Mouse (Mus musculus) regulatory T cell (primary cell): ENCODE measurements around the gene Golga4.

ENCODE experiments used
- in situ Hi-C: fragments of 300-600 bp; cut with MboI, MseI; formaldehyde crosslinking; loops from one replicate; pipeline ENCODE4 v1.15.1; 2025; ENCODE audit warnings: high pct_unique_total_duplicates

Golga4 gene

DNA sequence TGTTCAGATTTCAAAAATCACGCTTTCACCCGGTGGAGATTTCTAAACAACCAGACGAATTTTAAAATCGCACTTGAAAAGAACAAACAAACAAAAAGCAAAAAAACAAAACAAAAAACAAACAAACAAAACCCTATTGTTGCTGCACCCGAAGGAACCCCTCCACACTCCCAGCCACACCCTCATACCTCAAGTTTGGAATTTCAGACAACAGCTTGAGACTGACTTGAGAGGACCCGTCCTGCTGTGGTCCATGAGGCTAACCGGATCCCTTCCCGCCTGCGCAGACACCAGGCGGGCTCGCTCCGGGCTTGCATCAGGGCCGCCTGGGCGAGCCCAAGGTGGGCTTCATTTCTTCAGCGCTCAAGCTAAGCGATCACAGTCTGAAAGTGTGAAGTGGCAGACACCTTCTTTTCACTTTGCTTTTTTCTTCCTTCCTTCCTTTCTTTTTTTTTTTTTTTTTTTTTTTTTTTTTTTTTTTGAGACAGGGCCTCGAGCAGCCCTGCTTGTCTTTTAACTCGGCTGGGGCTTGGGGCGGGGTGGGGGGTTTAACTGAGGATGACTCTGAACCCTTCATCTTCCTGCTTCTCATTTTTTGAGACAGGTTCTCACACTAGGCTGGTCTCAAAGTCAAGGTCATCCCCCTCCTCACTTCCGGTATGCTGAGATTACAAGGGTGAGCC is 17.0 kb upstream of the Golga4 start:
- in situ Hi-C loops = loop anchor here (10.0 kb wide), 1 partner anchor 404 kb away; no protein-coding TSS in a partner anchor

DNA sequence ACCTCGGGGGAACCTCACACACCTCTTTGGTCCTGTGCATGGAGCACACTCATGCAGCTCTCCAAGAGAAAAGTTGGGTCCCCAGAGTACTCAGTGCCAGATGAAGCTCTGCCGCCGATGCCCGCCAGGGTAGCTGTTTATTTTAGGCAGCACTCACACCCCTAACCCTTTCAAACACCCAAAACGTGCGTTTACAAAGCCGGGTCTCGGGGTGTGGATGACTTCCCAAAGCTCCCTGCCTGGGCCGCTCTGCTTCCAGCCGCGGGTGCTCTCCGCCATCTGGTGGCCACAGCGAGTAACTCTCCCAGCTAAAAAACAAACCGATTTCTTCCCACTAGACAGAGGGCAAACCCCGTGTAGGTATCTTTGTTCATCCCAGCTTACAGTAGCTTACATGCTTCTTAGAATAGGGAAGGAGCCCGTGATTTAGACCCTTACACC is 16.5 kb upstream of the Golga4 start:
- in situ Hi-C loops = loop anchor here (5.0 to 10.0 kb wide), 3 partner anchors 315 to 437 kb away; no protein-coding TSS in a partner anchor

DNA sequence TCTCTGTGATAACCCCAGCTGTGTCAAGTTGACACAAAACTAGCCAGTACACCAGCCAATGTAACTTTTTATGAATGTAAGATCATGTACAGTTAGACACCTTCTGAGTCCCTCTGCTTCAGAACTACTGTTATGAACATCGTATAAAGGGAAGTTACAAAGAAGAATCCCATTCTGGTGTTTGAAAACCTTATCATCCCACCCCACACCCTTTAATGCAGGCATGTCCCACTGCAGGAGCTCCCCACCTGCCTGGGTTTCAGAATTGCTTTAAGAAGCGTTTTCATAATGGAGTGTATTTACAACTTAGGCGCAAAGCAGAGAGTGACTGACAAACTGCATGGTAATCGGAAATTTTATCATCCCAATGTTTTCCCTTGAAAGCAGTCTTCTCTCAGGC is 14.9 kb upstream of the Golga4 start:
- in situ Hi-C loops = loop anchor here (5.0 to 10.0 kb wide), 2 partner anchors 316 to 439 kb away; no protein-coding TSS in a partner anchor

DNA sequence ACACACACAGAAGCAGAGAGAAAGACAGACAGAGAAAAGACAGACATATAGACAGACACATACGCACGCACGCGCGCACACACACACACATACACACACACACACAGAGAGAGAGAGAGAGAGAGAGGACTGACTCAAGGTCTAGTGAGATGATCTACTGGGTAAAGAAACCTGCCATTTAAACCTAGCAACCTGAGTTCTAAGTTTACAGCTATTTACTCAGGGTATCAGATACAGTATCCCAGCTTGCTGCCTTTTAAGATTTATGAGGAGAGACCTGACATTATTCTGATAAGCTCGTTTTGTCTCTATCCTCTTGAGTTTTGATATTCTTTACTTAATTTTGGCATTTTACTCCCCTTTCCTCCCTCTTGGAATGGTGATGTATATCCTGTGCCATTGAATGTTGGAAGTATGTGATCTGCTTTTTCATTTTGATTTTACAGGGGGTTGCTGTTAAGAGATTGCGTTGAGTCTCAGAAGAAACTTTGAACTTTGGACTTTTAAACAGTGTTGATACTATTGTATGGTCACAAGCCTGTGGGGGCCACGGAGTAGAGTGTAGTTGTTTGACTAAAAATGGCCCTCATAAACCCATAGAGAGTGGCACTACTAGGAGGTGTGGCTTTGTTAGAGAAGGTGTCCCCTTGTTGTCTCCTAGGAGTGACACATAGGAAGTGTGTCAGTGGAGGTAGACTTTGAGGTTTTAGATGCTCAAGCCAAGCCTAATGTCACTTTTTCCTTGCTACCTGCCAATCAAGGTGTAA is 13.0 kb upstream of the Golga4 start:
- in situ Hi-C loops = loop anchor here (5.0 to 10.0 kb wide), 2 partner anchors 318 to 441 kb away; no protein-coding TSS in a partner anchor

DNA sequence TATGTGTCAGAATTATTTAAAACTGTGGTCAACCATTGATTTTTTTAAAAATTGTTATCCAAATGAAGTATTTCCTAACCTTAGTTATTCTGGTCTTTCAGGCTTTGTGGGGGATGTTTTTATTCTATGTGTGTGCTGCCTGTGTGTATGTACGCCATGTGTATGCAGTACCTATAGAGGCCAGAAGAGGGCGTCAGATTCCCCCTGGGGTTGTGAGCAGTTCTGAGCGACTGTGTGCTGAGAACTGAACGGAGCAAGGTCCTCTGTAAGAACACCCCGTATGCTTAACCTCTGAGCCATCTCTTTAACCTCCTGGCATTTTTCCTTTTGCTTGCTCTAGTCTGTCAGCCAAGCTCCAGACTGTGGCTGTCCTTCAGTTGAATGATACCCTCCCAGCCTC is 12.0 kb upstream of the Golga4 start:
- in situ Hi-C loops = loop anchor here (5.0 to 10.0 kb wide), 2 partner anchors 319 to 442 kb away; no protein-coding TSS in a partner anchor

DNA sequence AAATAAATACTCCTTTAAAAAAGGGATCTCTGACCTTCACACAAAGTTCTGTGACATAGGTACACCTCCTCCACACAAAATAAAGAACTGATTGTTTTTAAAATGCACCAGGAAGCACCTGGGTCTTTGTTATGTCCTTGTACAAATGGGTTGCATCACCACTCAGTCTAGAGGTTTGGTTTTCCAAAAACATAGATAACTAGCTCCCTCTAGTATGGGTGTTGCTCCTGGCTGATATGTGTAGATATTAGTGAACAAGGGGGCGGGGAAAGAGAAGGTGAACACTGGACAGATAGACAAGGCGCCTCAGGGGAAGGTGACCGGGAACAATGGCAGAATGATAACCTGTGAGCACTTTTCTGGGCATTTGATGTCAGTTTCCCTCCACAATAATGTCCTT is 10.1 kb upstream of the Golga4 start:
- in situ Hi-C loops = loop anchor here (10.0 kb wide), 1 partner anchor 321 kb away; no protein-coding TSS in a partner anchor

DNA sequence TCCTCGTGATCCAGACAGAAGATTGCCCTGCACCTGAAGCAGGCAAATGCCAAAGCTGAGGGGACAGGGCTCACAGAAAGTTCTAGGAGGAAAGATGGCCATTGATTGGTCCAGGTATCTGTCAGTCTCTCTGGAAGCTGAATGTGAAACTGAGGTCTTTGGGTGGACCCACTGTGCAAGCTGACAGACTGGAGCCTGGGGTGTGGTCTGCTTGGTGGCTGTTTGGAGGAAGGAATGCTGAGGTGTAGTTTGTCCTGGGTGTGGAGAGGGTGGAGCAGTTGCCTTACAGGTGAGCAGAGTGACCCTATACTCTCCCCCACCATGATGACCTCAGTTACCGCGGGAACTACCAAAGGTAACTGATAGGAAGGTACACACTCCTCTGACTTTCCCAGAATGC is 9.1 kb upstream of the Golga4 start:
- in situ Hi-C loops = loop anchor here (10.0 kb wide), 1 partner anchor 322 kb away; no protein-coding TSS in a partner anchor

DNA sequence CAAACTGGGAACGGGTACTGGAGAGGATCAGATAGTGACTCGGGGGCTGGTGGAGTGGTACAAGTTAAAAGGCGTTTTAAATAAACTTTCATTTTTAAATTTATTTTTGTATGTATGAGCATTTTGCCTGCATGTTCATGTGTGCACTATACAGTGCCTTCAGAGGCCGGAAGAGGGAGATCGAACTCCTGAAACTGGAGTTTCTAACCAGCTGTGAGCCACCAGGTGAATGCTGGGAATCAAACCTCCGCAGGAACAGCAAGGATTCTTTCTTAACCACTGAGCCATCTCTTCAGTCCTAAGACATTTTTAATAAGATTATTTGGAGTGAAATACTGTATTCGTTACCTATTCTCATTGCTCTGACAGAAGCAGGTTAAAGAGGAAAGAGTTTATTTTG is 8.0 kb upstream of the Golga4 start:
- in situ Hi-C loops = loop anchor here (10.0 kb wide), 1 partner anchor 323 kb away; no protein-coding TSS in a partner anchor

DNA sequence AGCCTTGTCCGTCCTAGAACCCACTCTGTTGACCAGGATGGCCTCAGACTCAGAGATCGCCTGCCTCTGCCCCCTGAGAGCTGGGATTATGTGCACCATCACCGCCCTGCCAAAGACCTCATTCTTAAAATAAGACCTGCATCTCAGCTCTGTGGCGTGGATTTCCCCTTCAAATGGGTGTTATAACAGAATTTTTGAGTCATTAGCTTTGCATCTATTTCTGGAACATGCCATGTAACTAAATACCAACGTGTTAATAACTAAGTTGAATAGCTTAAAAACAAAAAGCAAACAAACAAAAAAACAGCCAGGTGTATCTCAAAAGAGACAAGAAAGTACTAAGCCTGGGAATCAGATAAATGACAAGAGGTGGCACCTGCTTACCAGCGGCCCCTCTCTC is 5.1 kb upstream of the Golga4 start:
- in situ Hi-C loops = no loop called here

DNA sequence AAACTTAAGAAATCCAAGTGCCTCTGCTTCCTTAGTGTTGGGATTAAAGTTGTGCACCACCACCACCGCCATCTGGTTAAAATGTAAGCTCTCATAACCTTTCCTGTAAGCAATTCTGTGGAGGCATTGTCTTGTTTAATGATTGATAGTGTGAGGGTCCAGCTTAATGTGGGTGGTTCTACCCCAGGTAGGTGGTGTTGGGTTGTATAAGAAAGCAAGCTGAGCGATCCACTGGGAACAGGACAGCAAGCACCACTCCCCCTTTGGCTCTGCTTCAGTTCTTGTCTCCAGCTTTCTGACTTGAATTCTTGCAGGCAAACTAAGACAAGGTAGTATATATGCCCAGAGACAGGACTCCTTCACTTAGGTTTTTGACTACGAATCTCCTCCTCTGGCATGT is 1.4 kb upstream of the Golga4 start:
- in situ Hi-C loops = no loop called here

DNA sequence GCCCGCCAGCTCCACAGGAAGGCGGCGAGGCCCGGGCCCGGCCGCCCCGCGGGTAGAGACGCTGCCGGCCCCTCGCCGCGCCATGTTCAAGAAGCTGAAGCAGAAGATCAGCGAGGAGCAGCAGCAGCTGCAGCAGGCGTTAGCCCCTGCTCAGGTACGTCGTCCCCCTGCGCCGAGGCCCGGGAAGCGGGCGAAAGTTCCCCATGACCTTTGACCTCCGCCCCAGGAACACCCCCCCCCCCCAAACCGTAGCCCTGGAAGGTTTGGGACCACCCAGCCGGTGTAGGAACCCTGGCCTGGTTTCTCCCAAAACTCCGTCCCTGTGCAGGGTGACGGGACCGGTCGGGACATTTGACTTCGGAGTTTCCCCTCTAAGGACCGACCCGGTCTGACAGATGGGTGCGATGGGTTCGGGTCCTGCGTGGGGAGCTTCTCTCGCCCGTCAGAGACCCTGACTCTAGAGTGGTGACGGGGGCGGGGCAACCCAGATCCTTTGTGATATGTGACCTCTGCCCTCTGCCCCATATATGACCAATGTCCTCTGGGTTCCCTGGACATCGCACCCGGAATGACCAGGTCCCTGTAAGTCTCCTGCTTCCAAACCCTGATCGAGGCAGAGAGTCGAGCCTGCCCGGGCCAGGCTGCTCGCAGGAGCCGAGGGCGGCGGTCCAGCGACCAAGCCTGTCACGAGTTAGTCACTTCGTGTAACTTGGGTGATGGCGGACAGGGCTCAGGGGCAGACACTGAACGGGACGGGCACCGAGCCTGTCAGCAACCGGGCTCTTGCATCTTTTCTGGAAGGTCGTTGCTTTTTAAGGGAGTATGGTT is 551 bp downstream of the Golga4 start:
- in situ Hi-C loops = no loop called here

DNA sequence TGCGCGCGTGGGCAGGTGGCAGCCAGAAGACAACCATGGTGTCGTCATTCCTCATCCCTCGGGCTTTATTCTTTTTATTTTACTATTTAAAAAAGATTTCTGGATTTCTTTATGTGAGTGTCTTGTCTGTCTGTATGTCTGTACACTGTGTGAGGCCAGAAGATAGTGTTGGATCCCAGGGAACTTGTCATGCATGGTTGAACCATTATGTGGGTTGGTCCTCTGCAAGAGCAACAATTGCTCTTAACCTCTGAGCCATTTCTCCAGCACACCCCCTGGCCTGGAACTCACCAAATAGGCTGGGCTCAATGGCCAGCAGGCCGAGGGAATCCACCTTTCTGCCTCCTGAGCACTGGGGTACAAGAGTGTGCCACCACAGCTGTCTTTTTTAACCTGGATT is 1.5 kb downstream of the Golga4 start:
- in situ Hi-C loops = no loop called here

DNA sequence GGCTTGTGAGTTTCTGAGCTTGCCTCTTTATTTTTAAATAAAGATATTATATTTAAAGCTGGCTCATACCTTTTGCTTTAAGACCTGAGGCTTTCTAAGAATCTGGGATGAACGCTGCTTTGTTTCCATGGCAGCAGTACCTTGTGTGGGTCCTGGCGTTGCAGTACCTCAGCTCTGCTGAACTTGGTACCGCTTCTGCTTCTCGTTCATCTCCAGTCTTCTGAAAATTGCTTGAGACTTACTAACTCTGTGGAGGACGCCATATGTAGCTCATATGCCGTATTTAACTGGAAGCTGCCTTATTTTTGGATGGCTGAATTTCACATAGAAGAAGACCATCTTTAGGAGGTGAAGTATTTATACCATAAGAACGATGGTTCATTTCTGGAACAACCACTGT is 2.5 kb downstream of the Golga4 start:
- in situ Hi-C loops = no loop called here

DNA sequence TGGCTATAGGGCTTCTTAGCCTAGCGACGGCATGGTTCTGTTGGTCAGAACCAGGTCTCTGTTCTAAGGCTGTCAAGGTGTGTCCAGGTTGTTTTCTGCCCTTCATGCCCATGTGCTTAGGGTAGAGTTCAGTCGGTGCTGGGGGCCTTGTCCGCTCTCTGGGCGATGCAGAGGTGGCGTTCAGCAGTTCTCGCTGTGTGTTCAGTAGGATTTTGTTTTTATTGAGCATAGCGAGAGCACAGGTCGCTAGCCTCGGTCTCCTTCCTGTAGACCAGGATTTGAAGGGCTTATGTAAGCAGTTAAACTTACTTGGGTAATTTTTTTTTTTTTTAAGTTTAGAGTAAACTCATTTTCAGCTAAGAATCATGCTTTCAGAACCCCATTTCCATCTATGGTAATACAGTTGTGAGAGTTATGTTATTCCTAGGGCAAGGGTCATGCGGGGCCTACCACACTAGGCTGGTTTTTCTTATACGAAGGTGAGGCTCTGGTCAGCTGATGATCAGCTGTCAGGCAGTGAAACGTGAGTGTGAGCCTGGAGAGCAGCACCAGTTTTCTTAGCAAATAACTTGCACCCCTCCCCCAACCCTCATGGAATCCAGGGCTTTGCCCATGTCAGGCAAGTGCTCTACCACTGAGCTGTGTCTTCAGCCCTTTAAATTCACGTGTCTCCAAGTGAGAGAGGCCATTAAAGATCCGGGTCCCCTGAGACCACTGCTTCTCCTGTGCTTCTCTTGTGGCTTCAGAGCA is 5.0 kb downstream of the Golga4 start:
- in situ Hi-C loops = no loop called here

DNA sequence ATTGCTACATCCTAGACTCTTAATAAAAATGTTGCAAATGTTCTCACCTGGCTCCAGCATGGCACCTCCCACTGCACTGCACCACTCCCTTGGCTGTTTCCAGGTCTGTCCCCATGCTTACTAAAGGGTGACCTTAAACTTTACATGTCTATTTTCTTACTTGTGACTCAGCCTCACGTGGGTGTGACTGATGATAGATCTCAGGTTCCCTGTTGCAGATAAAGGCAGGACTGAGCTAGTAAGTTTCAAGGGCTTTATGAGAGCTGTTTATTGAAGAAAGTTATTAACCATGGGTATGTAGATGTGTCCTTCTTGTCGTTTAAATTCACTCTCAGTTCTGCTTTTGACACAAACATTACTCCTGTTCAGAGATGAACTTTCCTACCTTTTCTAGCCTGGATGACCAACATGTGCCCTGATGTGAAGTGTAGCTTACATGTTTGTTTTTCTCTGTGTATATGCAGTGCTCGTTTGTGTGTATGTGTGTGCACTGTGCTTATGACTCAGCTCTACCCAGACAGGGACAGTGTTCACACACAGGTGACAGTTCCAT is 6.7 kb downstream of the Golga4 start:
- in situ Hi-C loops = no loop called here

DNA sequence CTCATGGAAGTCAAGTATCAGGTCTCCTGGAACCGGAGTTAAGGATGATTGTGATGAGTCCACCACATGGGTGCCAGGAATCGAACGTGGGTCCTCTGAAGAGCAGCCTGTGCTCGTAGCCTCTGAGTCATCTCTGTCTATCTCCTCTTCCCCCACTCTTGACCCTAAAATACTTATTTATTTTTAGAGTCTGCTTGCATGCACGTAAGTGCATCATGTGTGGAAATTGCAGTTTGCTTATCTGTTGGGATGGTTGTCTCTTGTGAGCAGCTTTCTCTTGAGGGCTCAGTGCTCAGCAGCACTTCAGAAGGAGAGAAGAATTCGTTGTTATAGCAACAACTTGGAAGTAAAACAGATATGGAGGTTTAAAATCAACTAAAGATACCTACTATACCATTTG is 9.4 kb downstream of the Golga4 start:
- in situ Hi-C loops = no loop called here

DNA sequence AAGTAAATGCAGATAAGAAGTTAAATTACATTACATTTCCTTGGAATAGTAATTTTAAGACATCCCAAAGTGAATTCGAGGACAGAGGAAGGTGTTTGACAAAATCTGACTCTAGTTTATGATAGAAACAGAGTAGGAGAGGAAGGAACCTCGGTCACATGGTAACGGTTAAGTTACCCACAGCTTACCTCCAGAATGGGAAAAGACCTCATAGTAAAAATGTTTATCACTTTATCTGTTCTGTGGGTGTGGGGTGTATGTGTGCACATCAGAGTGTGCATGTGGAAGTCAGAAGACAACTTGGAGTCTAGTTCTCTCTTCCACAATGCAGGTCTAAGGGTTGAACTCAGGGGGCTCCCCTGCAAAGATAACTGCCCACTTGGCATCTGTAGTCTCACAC is 10.1 kb downstream of the Golga4 start:
- in situ Hi-C loops = no loop called here

DNA sequence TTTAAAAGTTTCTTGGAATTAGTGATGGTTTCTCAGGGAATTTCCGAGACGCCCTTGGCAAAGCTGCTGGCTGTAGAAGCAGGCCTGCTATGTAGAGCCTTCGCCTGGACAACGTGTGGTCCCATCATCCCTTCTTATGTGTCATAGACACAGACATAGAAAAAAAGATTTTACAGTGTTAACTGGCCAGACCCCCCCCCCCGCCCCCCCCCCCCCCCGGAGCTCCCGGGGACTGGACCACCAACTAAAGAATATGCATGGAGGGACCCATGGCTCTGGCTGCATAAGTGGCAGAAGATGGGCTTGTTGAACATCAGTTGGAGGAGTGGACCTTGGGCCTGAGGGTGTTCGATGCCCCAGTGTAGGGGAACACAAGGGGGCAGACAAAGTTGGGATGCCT is 11.6 kb downstream of the Golga4 start:
- in situ Hi-C loops = no loop called here

DNA sequence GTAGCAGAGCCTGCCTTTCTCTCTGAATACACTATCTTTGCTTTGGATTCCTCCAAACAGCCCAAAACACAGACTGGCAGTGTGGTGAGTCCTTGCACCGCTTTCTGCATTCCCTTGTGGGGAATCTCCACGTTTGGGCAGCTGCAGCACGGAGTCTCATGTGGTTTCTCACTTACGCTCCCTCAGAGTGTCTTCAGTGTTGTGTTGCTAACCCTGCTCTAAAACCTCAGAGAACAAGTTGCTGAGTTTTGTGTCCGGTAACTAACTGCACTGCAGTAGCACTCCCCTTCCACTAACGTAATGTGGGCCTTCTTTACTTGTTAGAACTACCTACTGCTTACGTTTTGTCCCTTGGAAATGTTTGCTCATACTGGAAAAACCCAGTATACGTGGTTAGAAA is 13.0 kb downstream of the Golga4 start:
- in situ Hi-C loops = no loop called here

DNA sequence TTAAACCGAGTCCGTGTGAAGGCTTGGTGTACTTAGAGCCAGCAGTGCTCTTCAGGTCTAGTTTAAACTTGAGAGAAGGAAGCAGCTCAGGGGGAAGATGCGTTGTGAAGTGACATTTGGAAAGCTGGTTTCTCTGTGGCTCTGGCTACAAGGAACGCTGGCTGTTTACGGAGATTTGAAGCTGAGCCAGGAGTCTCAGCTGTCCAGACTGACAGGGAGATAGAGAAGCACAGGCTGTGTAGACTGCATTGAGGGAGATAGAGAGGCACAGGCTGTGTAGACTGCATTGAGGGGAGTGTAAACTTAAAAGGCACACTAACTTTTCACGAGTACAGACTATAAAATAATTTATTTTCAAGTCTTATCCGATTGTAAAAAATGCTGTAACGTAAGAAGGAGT is 13.9 kb downstream of the Golga4 start:
- in situ Hi-C loops = no loop called here

DNA sequence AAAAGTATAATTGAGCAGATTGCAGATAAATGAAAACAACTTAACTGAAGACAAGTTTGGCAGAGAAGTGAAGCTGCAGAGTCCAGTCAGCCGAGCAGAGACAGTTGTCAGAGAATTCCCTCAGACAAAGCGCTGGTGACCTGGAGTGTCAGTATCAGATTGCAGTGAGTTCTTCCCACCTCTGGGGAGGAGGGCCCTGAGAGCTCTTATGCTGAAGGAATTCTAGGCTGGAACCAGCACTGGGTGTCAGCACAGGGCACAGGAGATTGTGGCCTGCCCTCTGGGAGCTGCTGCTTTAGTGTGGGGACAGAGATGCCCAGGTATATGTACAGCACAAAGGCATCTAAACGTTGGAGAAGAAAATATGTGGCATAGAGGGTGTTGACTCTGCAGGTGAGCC is 14.8 kb downstream of the Golga4 start:
- in situ Hi-C loops = no loop called here
